Mouse (Mus musculus) CH12.LX (cell line): ENCODE data around the gene Rab12. TPM values are rescaled to one million over a fixed set of nuclear protein-coding genes. Genes with fewer than 3 reads are reported as not detected.

ENCODE experiments used
- DNase-seq: peaks from one replicate; pipeline ENCODE4 v3.0.0-alpha.2; 2013; ENCODE audit errors: extremely low read depth
- H3K27ac ChIP-seq: 2 replicates; pipeline ENCODE4 v1.5.1; 2012; ENCODE audit warnings: low read depth, mild to moderate bottlenecking, control low read depth, moderate library complexity; ENCODE audit not compliant: insufficient read depth
- H3K27me3 ChIP-seq: replicated peaks from 2 replicates; pipeline ENCODE3; 2012; ENCODE audit warnings: inconsistent platforms
- H3K36me3 ChIP-seq, 2 experiments: replicated peaks in 1 of 2; 2 replicates each; pipeline versions ENCODE3 to v1.6.1; 2012; ENCODE audit warnings: inconsistent platforms in 1 of 2, low read length in 1 of 2, mild to moderate bottlenecking in 1 of 2, mixed read lengths in 1 of 2, moderate library complexity in 1 of 2; ENCODE audit not compliant: control insufficient read depth in 1 of 2, insufficient read depth in 1 of 2
- H3K4me1 ChIP-seq, 2 experiments: 2 replicates each; pipeline ENCODE4 v1.6.1; 2012; ENCODE audit warnings: inconsistent platforms in 1 of 2, moderate library complexity in 1 of 2; ENCODE audit not compliant: insufficient read depth in 2 of 2, control insufficient read depth in 1 of 2
- H3K4me2 ChIP-seq: 2 replicates; pipeline ENCODE4 v1.6.1; 2012; ENCODE audit warnings: low read depth, mild to moderate bottlenecking, control low read depth; ENCODE audit not compliant: poor library complexity, insufficient read depth, severe bottlenecking
- H3K4me3 ChIP-seq, 3 experiments: fragments of 150-350 bp in 1 of 3; sonication (generic) in 1 of 3; replicated peaks in 1 of 3; 2 replicates each; pipeline versions ENCODE3 to v1.5.1; 2011 to 2012; ENCODE audit warnings: low read depth in 2 of 3, low read length in 2 of 3, mild to moderate bottlenecking in 2 of 3, moderate library complexity in 2 of 3, control low read depth in 1 of 3, improper control_type of control experiment in 1 of 3, inconsistent platforms in 1 of 3, mixed read lengths in 1 of 3; ENCODE audit not compliant: poor library complexity in 1 of 3
- H3K79me2 ChIP-seq: replicated peaks from 2 replicates; pipeline ENCODE4 v1.6.1; 2012; ENCODE audit warnings: mild to moderate bottlenecking, moderate library complexity; ENCODE audit not compliant: control insufficient read depth, poor library complexity, insufficient read depth, severe bottlenecking; ENCODE audit errors: extremely low read depth
- H3K9ac ChIP-seq: 2 replicates; pipeline ENCODE4 v1.6.1; 2012; ENCODE audit warnings: low read depth, mild to moderate bottlenecking, control low read depth, moderate library complexity; ENCODE audit not compliant: insufficient read depth
- H3K9me3 ChIP-seq: replicated peaks from 2 replicates; pipeline ENCODE3; 2012; ENCODE audit warnings: low read length, inconsistent platforms, mixed read lengths
- CTCF ChIP-seq, 2 experiments: IDR thresholded peaks in 1 of 2; conservative IDR thresholded peaks in 1 of 2; 2 replicates each; pipeline ENCODE4 v1.5.1; 2011 to 2012; ENCODE audit warnings: low read depth in 2 of 2, low read length in 2 of 2, improper control_type of control experiment in 1 of 2, inconsistent platforms in 1 of 2, mild to moderate bottlenecking in 1 of 2, moderate library complexity in 1 of 2
- E2F4 ChIP-seq: IDR thresholded peaks from 2 replicates; pipeline ENCODE4 v1.6.1; 2011; ENCODE audit warnings: low read depth, low read length, improper control_type of control experiment; ENCODE audit not compliant: insufficient replicate concordance
- MAFK ChIP-seq: IDR thresholded peaks from 2 replicates; pipeline ENCODE4 v1.6.1; 2011; ENCODE audit warnings: low read length, improper control_type of control experiment; ENCODE audit not compliant: insufficient replicate concordance
- MAX ChIP-seq: IDR thresholded peaks from 2 replicates; pipeline ENCODE4 v1.6.1; 2011; ENCODE audit warnings: low read length, improper control_type of control experiment
- MXI1 ChIP-seq: IDR thresholded peaks from 2 replicates; pipeline ENCODE4 v1.6.1; 2011; ENCODE audit warnings: mild to moderate bottlenecking, low read depth, low read length, improper control_type of control experiment
- MYC ChIP-seq: IDR thresholded peaks from 2 replicates; pipeline ENCODE4 v1.6.1; 2011; ENCODE audit warnings: low read depth, mild to moderate bottlenecking, improper control_type of control experiment, low read length
- NELFE ChIP-seq: IDR thresholded peaks from 2 replicates; pipeline ENCODE4 v1.6.1; 2011; ENCODE audit warnings: low read depth, low read length, improper control_type of control experiment
- POLR2A ChIP-seq: IDR thresholded peaks from 2 replicates; pipeline ENCODE4 v1.6.1; 2011; ENCODE audit warnings: low read depth, mild to moderate bottlenecking, improper control_type of control experiment, low read length
- SIN3A ChIP-seq: IDR thresholded peaks from 2 replicates; pipeline ENCODE4 v1.6.1; 2012; ENCODE audit warnings: low read length, improper control_type of control experiment, inconsistent platforms
- SMC3 ChIP-seq: IDR thresholded peaks from 2 replicates; pipeline ENCODE4 v1.6.1; 2011; ENCODE audit warnings: low read depth, low read length, improper control_type of control experiment
- USF1 ChIP-seq: IDR thresholded peaks from 2 replicates; pipeline ENCODE4 v1.6.1; 2014; ENCODE audit warnings: low read depth, mild to moderate bottlenecking, inconsistent platforms, low read length, improper control_type of control experiment
- USF2 ChIP-seq: conservative IDR thresholded peaks from 2 replicates; pipeline ENCODE4 v1.6.1; 2011; ENCODE audit warnings: low read depth, low read length, improper control_type of control experiment
- dilution Hi-C: fragments of 300-500 bp; cut with MboI; formaldehyde crosslinking; loops from 2 replicates; pipeline ENCODE4 v1.14.3; 2020; ENCODE audit warnings: low sequenced_read_pairs; ENCODE audit not compliant: extremely low pct_unique_long_range_greater_than_20kb, extremely low pct_ligation_motif_present
- in situ Hi-C: fragments of 300-500 bp; cut with MboI; formaldehyde crosslinking; loops from 3 replicates; pipeline ENCODE4 v1.14.3; 2019; ENCODE audit warnings: low sequenced_read_pairs, low pct_ligation_motif_present, low pct_unique_long_range_greater_than_20kb, mixed read lengths
- polyA plus RNA-seq: library from polyadenylated mRNA; unstranded; fragments of >175 nt; gene quantifications from 2 replicates; pipeline ENCODE4 v1.2.1, GENCODE M21; 2012; ENCODE audit warnings: low read depth; ENCODE audit not compliant: insufficient read length
- total RNA-seq, 2 experiments: library from RNA; depleted of rRNA; stranded (reverse); fragments of 300-350 nt in 1 of 2; fragments of >200 nt in 1 of 2; gene quantifications; 2 replicates each; pipeline ENCODE4 v1.2.3; 2012 to 2014

The Rab12 gene
- total and polyA plus RNA-seq, 3 experiments = 8.4 to 17.1 (median 13.5) TPM

DNA sequence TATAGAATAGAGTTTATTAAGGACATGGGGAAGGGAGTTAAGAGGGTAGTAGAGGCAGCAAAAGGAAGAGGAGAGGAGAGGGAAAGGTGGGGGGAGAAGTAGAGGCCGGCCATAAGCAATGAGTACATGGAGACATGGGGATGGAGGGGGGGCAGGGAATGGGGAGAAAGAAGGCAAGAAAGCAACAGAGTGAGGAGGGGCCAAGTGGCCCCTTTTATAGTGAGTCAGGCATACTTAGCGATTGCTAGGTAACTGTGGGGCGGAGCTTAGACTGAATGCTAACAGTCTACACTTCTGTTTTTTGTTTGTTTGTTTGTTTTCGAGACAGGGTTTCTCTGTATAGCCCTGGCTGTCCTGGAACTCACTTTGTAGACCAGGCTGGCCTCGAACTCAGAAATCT, 38.2 kb downstream of the Rab12 start:
- Histone ChIP-seq H3K36me3 (no peaks in the 10 kb centered on the region), H3K9me3 (peaks cover 11% of the 10 kb centered on the region), H3K4me3 (no peak overlapping the region), H3K9ac (no peak overlapping the region), H3K4me1 (peaks cover 0 to 3% of the 10 kb centered on the region in 2 experiments; a peak in 2 of 4 replicates), H3K79me2 (no peaks in the 10 kb centered on the region), H3K27ac (no peak overlapping the region), H3K27me3 (no peaks in the 10 kb centered on the region), H3K4me2 (no peak overlapping the region)
- DNase-seq = no peak
- dilution Hi-C loops (no loop called here), in situ Hi-C loops (loop anchor here (10.0 kb wide), 1 partner anchor 336 kb away; no protein-coding TSS in a partner anchor)
- no peak for TF ChIP-seq MAX
- no peak for TF ChIP-seq CTCF (conservative IDR thresholded peaks at IDR 0.05 in 1 of 2, IDR thresholded peaks at IDR 0.05 in 1 of 2; ENCODE audit: low read depth in 2 of 2, low read length in 2 of 2)
- no peak for TF ChIP-seq USF1
- TF ChIP-seq SIN3A = no peak
- TF ChIP-seq MAFK = no peak
- TF ChIP-seq USF2 = no peak
- no peak for TF ChIP-seq MXI1

DNA sequence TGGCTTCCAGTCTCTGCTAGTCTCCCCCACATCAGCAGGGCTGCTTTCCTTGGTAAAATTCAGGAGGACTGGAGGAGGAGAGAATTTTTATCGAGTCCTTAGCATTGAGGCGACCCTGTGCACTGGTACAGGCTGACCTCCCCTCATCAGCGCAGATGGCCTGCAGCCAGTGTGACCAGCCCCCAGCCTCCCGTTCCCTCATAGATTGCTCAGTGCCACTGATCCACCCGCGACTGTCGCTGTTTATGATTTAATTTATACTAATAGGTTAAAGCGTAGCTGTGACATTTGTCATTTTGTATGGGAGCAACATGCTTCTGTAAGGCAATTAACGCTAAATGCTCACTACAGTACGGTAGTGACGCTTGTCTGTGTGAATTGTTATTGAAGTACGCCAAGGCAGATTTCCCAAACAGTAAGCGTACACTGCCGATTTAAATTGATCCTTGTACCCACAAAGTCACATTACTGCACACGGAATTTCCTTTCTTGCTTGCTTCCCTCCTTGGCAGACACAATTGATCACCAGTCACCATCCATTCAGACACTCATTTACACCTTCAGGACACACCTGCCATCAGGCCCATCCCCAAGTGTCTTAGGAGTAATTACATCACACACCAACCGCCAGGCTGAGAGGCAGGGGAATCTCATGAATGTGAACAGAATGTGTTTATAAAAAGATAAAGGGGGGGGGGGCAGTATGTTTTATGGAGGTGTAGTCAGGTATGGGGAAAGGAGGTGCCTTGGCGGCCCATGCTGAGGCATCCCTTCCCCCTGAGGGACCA, 38.8 kb downstream of the Rab12 start:
- peaks cover 0 to 3% of the 10 kb centered on the region in 2 experiments; a peak in 2 of 4 replicates for H3K4me1 ChIP-seq
- no peak overlapping the region for H3K27ac ChIP-seq
- in situ Hi-C loops (loop anchor here (10.0 kb wide), 1 partner anchor 336 kb away; no protein-coding TSS in a partner anchor), dilution Hi-C loops (no loop called here)
- H3K36me3 ChIP-seq = no peaks in the 10 kb centered on the region
- H3K79me2 ChIP-seq = no peaks in the 10 kb centered on the region
- H3K27me3 ChIP-seq = no peaks in the 10 kb centered on the region
- H3K9me3 ChIP-seq = peaks cover 11% of the 10 kb centered on the region
- H3K4me2 ChIP-seq = no peak overlapping the region
- H3K4me3 ChIP-seq = no peak overlapping the region
- TF ChIP-seq NELFE = no peak
- no peak for TF ChIP-seq CTCF (conservative IDR thresholded peaks at IDR 0.05 in 1 of 2, IDR thresholded peaks at IDR 0.05 in 1 of 2; ENCODE audit: low read depth in 2 of 2, low read length in 2 of 2)
- TF ChIP-seq MXI1 = no peak
- no peak for TF ChIP-seq POLR2A
- TF ChIP-seq SIN3A = no peak
- no peak for TF ChIP-seq SMC3
- no peak for TF ChIP-seq E2F4
- no peak for TF ChIP-seq USF2
- TF ChIP-seq MYC = no peak
- TF ChIP-seq, all 38 proteins: peak for 0
- no peak overlapping the region for H3K9ac ChIP-seq
- no peak for DNase-seq

DNA sequence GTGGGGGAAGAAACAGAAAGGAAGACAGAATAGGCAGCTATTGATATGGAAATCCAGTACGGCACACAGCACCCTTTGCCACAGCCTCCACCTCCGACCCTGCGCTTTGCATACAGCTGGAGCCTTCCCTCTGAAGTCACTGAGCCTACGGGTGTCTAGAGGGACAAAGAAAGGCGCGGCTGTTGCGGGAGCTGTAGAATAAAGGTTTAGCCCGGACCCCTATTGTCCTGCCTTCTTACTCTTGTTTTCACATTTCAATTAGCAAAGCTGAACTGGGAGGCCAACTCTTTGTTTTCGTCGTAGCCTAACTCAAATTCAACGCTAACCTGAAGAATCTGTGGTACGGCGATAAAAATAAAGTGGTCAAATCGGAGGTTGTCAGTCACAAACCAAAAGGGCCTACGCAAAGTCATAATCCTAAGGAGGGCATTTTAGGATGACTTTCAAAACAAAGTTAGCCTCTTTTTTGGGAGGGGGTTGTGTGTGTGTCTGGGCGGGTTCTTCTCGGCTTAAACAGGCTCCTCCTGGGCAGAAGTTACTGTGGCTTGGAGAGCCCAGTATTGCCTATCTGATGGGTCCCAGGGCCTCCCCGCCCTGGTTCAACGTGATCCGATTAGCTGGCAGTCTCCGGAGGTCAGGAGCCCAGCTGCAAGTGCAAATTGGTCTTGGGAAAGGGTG, 39.6 kb downstream of the Rab12 start:
- dilution Hi-C loops (no loop called here), in situ Hi-C loops (loop anchor here (10.0 kb wide), 1 partner anchor 335 kb away; no protein-coding TSS in a partner anchor)
- Histone ChIP-seq H3K36me3 (no peaks in the 10 kb centered on the region), H3K27ac (no peak overlapping the region), H3K79me2 (no peaks in the 10 kb centered on the region), H3K4me1 (peaks cover 0 to 3% of the 10 kb centered on the region in 2 experiments; a peak in 2 of 4 replicates), H3K9me3 (peaks cover 12% of the 10 kb centered on the region), H3K4me3 (no peak overlapping the region), H3K4me2 (no peak overlapping the region), H3K9ac (no peak overlapping the region), H3K27me3 (no peaks in the 10 kb centered on the region)
- no peak for TF ChIP-seq CTCF (conservative IDR thresholded peaks at IDR 0.05 in 1 of 2, IDR thresholded peaks at IDR 0.05 in 1 of 2; ENCODE audit: low read depth in 2 of 2, low read length in 2 of 2)
- no peak for DNase-seq
